ENCODE assay signal across 25 mouse cellular contexts in genomic region chr5:118734455-118734854, GRCm38 (mm10).
DNase-seq lines count a peak whose midpoint lies in the region; ATAC-seq and TF ChIP-seq lines count a peak whose summit lies in the region.
"Had no signal": no experiment of that assay in that cellular context is flagged by ENCODE, and none has a peak within 500 bp of the region (broad histone marks: within the 10 kb centered on the region; RNA-seq: fewer than 3 reads in every experiment).

No protein-coding gene starts in this region.

- no peak overlapping the region for H3K4me3 ChIP-seq in kidney, embryonic 14.5 days (ENCODE audit: low read length)
- H3K4me3 ChIP-seq in kidney, postnatal 0 days (replicated peaks; ENCODE audit: low read depth, low read length), result no peak overlapping the region
- H3K4me3 ChIP-seq in neural tube, embryonic 15.5 days (replicated peaks), result no peak overlapping the region
- H3K4me3 ChIP-seq: forebrain, embryonic 10.5 days; heart, adult 2 months; heart, embryonic 10.5 days; heart, embryonic 13.5 days; hindbrain, embryonic 12.5 days; hindbrain, embryonic 15.5 days had no signal

- H3K9me3 ChIP-seq in kidney, embryonic 14.5 days (ENCODE audit: control insufficient read depth, low read length), result no peaks in the 10 kb centered on the region
- H3K9me3 ChIP-seq in kidney, postnatal 0 days (replicated peaks; ENCODE audit: low read length), result no peaks in the 10 kb centered on the region
- H3K9me3 ChIP-seq in neural tube, embryonic 15.5 days (replicated peaks), result no peaks in the 10 kb centered on the region
- H3K9me3 ChIP-seq: forebrain, embryonic 10.5 days; heart, embryonic 10.5 days; heart, embryonic 13.5 days; hindbrain, embryonic 12.5 days; hindbrain, embryonic 15.5 days had no signal

- no peak for DNase-seq in kidney, postnatal 10 days
- peak; percentile 83 for DNase-seq in kidney, postnatal 0 days (ENCODE audit: low spot score)
- DNase-seq in kidney, adult 8-10 months, result no peak
- DNase-seq in A20 (ENCODE audit: low read depth, low spot score), result peak; percentile 82
- peak; percentile 45 for DNase-seq in skeletal muscle tissue, adult 2 months (ENCODE audit: low read depth, low spot score)
- DNase-seq: adrenal gland, postnatal 10 days; adrenal gland, postnatal 36 days; cerebellum, adult 18-20 months; cerebellum, adult 9-10 months; cerebellum, postnatal 14 days; forebrain, postnatal 0 days; gastrocnemius, postnatal 36 days; heart, adult 2 months; heart, postnatal 14 days had no signal

- TF ChIP-seq CTCF in kidney, postnatal 0 days (IDR thresholded peaks at IDR 0.05; ENCODE audit: low read depth), result no peak

- H3K4me2 ChIP-seq in kidney, embryonic 14.5 days (replicated peaks; ENCODE audit: low read depth, low read length), result no peak overlapping the region
- no peak overlapping the region for H3K4me2 ChIP-seq in kidney, postnatal 0 days (ENCODE audit: low read length)
- no peak overlapping the region for H3K4me2 ChIP-seq in neural tube, embryonic 15.5 days
- H3K4me2 ChIP-seq: heart, embryonic 13.5 days; hindbrain, embryonic 12.5 days; hindbrain, embryonic 15.5 days had no signal

- WGBS in kidney, embryonic 14.5 days, result 18% methylated on average over 9 of the region's 9 CpGs
- 29% methylated on average over 9 of the region's 9 CpGs for WGBS in kidney, postnatal 0 days
- WGBS in neural tube, embryonic 15.5 days, result 38% methylated on average over 9 of the region's 9 CpGs

- H3K4me1 ChIP-seq in kidney, embryonic 14.5 days (ENCODE audit: control insufficient read depth, insufficient read depth, low read length), result peaks cover 9% of the 10 kb centered on the region; the same call in 1 of the 2 replicates
- no peaks in the 10 kb centered on the region for H3K4me1 ChIP-seq in kidney, postnatal 0 days (replicated peaks; ENCODE audit: insufficient read depth, low read length)
- H3K4me1 ChIP-seq in neural tube, embryonic 15.5 days, result 0 out of 2 replicates have a peak, but pooled peaks cover 8% of the 10 kb centered on the region
- H3K4me1 ChIP-seq: heart, embryonic 10.5 days; heart, embryonic 13.5 days; hindbrain, embryonic 12.5 days had no signal

- no peak overlapping the region for H3K27ac ChIP-seq in kidney, embryonic 14.5 days (ENCODE audit: low read depth, low read length)
- no peak overlapping the region for H3K27ac ChIP-seq in kidney, postnatal 0 days
- H3K27ac ChIP-seq in neural tube, embryonic 15.5 days (replicated peaks), result no peak overlapping the region
- H3K27ac ChIP-seq: forebrain, embryonic 10.5 days; heart, adult 2 months; heart, embryonic 10.5 days; heart, embryonic 13.5 days; hindbrain, embryonic 12.5 days; hindbrain, embryonic 15.5 days had no signal

- H3K27me3 ChIP-seq in kidney, embryonic 14.5 days (ENCODE audit: control insufficient read depth, insufficient read depth, low read length), result no peaks in the 10 kb centered on the region
- no peaks in the 10 kb centered on the region for H3K27me3 ChIP-seq in kidney, postnatal 0 days (ENCODE audit: insufficient read depth, low read length)
- H3K27me3 ChIP-seq in neural tube, embryonic 15.5 days (replicated peaks), result no peaks in the 10 kb centered on the region
- H3K27me3 ChIP-seq: heart, embryonic 13.5 days; hindbrain, embryonic 12.5 days; hindbrain, embryonic 15.5 days; Patski had no signal

- peaks cover 51% of the 10 kb centered on the region for H3K36me3 ChIP-seq in kidney, embryonic 14.5 days (ENCODE audit: control insufficient read depth, insufficient read depth, low read length)
- peaks cover 42% of the 10 kb centered on the region for H3K36me3 ChIP-seq in kidney, postnatal 0 days (ENCODE audit: insufficient read depth, low read length)
- peaks cover 62% of the 10 kb centered on the region for H3K36me3 ChIP-seq in neural tube, embryonic 15.5 days

- H3K9ac ChIP-seq in kidney, embryonic 14.5 days (ENCODE audit: low read depth, low read length), result no peak overlapping the region
- H3K9ac ChIP-seq in kidney, postnatal 0 days (ENCODE audit: low read depth, low read length), result no peak overlapping the region
- H3K9ac ChIP-seq in neural tube, embryonic 15.5 days (replicated peaks), result no peak overlapping the region
- H3K9ac ChIP-seq: forebrain, postnatal 0 days; heart, embryonic 13.5 days; hindbrain, embryonic 12.5 days; hindbrain, embryonic 15.5 days had no signal

- peak; percentile 73 for ATAC-seq in kidney, embryonic 14.5 days (ENCODE audit: low FRiP score, low TSS enrichment)
- ATAC-seq in kidney, postnatal 0 days (replicated peaks; ENCODE audit: low FRiP score, low read depth), result no peak
- no peak for ATAC-seq in neural tube, embryonic 15.5 days (ENCODE audit: low FRiP score)
- ATAC-seq in megakaryocyte-erythroid progenitor cell, adult 5-6 weeks (replicated peaks; ENCODE audit: low FRiP score, low TSS enrichment, poor library complexity, severe bottlenecking), result no peak
- ATAC-seq: CD4-positive, CD25-positive, alpha-beta regulatory T cell, adult 4 months; forebrain, embryonic 14.5 days; forebrain, postnatal 0 days; Patski had no signal

Comparison
In these comparisons a context has a peak if more than half of its experiments do, and no peak if none do; other contexts are left out.
1. DNase-seq: peak in kidney, postnatal 0 days (single experiment), A20 (single experiment) and skeletal muscle tissue, adult 2 months (single experiment); none in kidney, postnatal 10 days (single experiment) and kidney, adult 8-10 months (0 of 2).